Mouse (Mus musculus) CD4-positive, CD25-positive, alpha-beta regulatory T cell, adult 2 months (primary cell): ENCODE measurements at regions not wholly inside any gene's neighbourhood (a gene's known extent, or its start where the extent isn't known, plus 50 kb on each side); places are given as distances from the start of the nearest gene placed in this dataset.
"Not testable (repeated sequence)": the region's sequence is repeated elsewhere in the genome, so short reads cannot be mapped to it uniquely, and the experiment has no call there.

Source experiments
- DNase-seq: peaks from one replicate; pipeline ENCODE4 v3.0.0-alpha.2; 2012; ENCODE audit warnings: low read depth, low spot score

DNA sequence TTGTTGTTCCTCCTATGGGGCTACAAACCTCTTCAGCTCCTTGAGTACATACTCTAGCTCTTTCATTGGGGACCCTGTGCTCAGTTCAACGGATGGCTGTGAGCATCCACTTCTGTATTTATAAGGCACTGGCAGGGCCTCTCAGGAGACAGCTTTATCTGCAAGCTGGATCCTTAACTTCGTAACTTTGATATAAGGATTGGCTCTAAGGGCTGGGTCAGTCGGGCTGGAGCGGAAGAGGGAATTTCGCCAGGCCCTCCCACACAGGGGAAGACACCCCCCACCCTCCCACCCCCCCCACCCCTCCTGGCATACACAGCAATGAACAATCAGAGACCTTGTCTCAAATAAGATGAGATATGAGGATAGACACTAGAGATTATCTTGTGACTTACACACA lies 304.3 kb upstream of the Chordc1 start:
- peak; percentile 87 for DNase-seq

- DNase-seq = no peak
Measured at GRCm38 (mm10) chr9:18002557-18002956, 289.4 kb upstream of the Chordc1 start.

GRCm38 (mm10) chr9:18041346-18041745 lies 250.6 kb upstream of the Chordc1 start:
- DNase-seq = no peak

- not testable (repeated sequence) for DNase-seq
Measured at GRCm38 (mm10) chr9:18042636-18043035, 249.3 kb upstream of the Chordc1 start.

DNA sequence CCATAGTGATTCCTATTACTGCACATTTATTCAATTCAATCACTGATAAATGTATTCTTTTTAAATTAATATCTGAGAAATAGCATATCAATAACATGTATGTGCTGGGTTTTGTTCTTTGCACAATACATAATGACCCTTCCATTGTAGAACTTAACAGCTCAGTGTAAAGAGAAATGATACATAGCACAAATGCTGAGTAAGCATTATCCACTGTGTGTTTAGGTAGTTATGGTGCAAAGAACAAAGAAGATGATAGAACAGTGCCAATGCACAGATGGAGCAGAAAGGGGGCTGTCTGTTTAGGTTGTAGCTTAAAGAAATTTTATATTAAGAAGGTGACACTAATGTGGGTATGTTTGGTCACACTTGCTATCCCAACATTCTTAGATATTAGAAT lies 215.0 kb upstream of the Chordc1 start:
- no peak for DNase-seq

DNA sequence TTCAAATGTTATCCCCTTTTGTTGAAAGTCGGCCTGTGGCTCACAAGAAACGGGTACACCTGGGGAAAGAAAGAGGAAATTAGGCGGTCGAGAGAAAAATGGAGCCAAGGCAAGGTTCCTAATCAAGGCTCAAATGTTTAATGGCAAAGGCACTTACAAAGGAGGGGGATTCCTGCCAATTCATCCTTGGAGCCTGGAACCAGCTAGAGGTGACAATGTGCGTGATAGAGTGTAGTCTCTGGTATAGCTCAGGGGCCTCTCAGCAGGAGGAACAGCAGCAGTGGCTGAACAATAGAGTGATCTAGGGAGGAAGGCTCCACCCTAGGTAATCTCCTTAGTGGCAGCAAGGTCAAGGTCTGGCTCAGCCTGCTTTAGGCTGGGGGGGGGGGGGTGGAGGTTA lies 213.5 kb upstream of the Chordc1 start:
- not testable (repeated sequence) for DNase-seq

DNA sequence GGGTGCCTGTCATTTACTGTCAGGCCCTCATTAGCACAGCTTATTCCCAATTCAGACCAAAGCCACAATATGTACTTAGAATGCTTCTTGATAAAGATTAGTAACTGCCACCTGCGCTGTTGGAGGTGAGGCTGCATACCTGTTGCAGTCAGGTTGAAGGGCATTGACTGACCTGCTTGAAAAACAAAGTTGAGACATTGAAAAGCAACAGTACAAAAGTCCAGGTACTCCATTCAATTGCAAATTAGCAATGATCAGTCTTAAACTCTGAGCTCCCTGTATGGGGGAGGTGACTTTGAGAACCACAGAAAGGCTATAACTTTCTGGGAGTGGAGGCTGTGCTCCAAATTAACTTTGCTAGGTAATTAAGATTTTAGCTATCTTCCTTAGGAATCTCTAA lies 212.8 kb upstream of the Chordc1 start:
- DNase-seq = not testable (repeated sequence)
